Mouse (Mus musculus) urinary bladder, adult 2 months (tissue): ENCODE measurements around the gene Kank4. TPM values are rescaled to one million over a fixed set of nuclear protein-coding genes. Genes with fewer than 3 reads are reported as not detected.
"Not testable (repeated sequence)": the region's sequence is repeated elsewhere in the genome, so short reads cannot be mapped to it uniquely, and the experiment has no call there.

Experiments used
- DNase-seq: peaks from one replicate; pipeline ENCODE4 v3.0.0; 2022; ENCODE audit warnings: low spot score
- polyA plus RNA-seq: library from polyadenylated mRNA; depleted of rRNA; stranded (reverse); fragments of >200 nt; gene quantifications from 2 replicates; pipeline ENCODE4 v1.2.3, GENCODE M21; 2012

Kank4 gene
- polyA plus RNA-seq, 1 experiment: 2.2 TPM

GRCm38 (mm10) chr4:98776721-98777427 lies 40.5 kb downstream of the Kank4 start:
- DNase-seq: no peak

- no peak for DNase-seq
Measured at GRCm38 (mm10) chr4:98773785-98774184, 43.6 kb downstream of the Kank4 start.

GRCm38 (mm10) chr4:98767134-98768133 lies 49.9 kb downstream of the Kank4 start:
- DNase-seq: no peak

- no peak for DNase-seq
Measured at GRCm38 (mm10) chr4:98758872-98759518, 58.3 kb downstream of the Kank4 start.

GRCm38 (mm10) chr4:98758012-98758821 lies 59.1 kb downstream of the Kank4 start:
- no peak for DNase-seq

GRCm38 (mm10) chr4:98756141-98756540 lies 61.2 kb downstream of the Kank4 start:
- no peak for DNase-seq

GRCm38 (mm10) chr4:98754456-98754855 lies 62.9 kb downstream of the Kank4 start:
- DNase-seq: no peak

- DNase-seq: no peak
Measured at GRCm38 (mm10) chr4:98743906-98744210, 73.5 kb downstream of the Kank4 start.

GRCm38 (mm10) chr4:98743209-98743905 lies 74.0 kb downstream of the Kank4 start:
- DNase-seq: no peak

GRCm38 (mm10) chr4:98739753-98740152 lies 77.6 kb downstream of the Kank4 start:
- DNase-seq: no peak

- DNase-seq: no peak
Measured at GRCm38 (mm10) chr4:98733660-98734059, 83.7 kb downstream of the Kank4 start.

- DNase-seq: no peak
Measured at GRCm38 (mm10) chr4:98728716-98729115, 88.6 kb downstream of the Kank4 start.

- DNase-seq: no peak
Measured at GRCm38 (mm10) chr4:98727959-98728347, 89.4 kb downstream of the Kank4 start.

- DNase-seq: no peak
Measured at GRCm38 (mm10) chr4:98727295-98727958, 89.9 kb downstream of the Kank4 start.

GRCm38 (mm10) chr4:98726590-98727237 lies 90.6 kb downstream of the Kank4 start, which contains the start of gene L1td1:
Gene L1td1, plus strand, starts transcription at chr4:98726734.
- no peak for DNase-seq

GRCm38 (mm10) chr4:98725439-98725838 lies 91.9 kb downstream of the Kank4 start:
- no peak for DNase-seq

GRCm38 (mm10) chr4:98724682-98725081 lies 92.7 kb downstream of the Kank4 start:
- not testable (repeated sequence) for DNase-seq

GRCm38 (mm10) chr4:98722454-98722853 lies 94.9 kb downstream of the Kank4 start:
- DNase-seq: no peak

GRCm38 (mm10) chr4:98718547-98718917 lies 98.8 kb downstream of the Kank4 start:
- DNase-seq: no peak
